Mouse (Mus musculus) liver, embryonic 14.5 days (tissue): ENCODE data around the gene Zfp574. TPM values are rescaled to one million over a fixed set of nuclear protein-coding genes. Genes with fewer than 3 reads are reported as not detected.

ENCODE experiments used
- ATAC-seq: fragments of 200-750 bp; cut with Nextera tagmentation; 2 replicates; pipeline ENCODE4 v1.8.0; 2017; ENCODE audit warnings: moderate number of reproducible peaks, mild to moderate bottlenecking, moderate library complexity; ENCODE audit not compliant: insufficient read depth
- DNase-seq, 3 experiments: peaks; one replicate each; pipeline ENCODE4 v3.0.0-alpha.2; 2012 to 2013; ENCODE audit warnings: low read depth in 3 of 3, low spot score in 3 of 3
- H3K27ac ChIP-seq: fragments of 300-500 bp; sonication (generic); 2 replicates; pipeline ENCODE4 v1.5.1; 2014; ENCODE audit warnings: moderate library complexity, mild to moderate bottlenecking, control low read depth, inconsistent platforms
- H3K27me3 ChIP-seq: fragments of 300-500 bp; sonication (generic); 2 replicates; pipeline ENCODE4 v1.6.1; 2014; ENCODE audit warnings: mild to moderate bottlenecking, low read length, moderate library complexity; ENCODE audit not compliant: control insufficient read depth, insufficient read depth
- H3K36me3 ChIP-seq: fragments of 300-500 bp; sonication (generic); replicated peaks from 2 replicates; pipeline ENCODE4 v1.6.1; 2014; ENCODE audit warnings: low read depth; ENCODE audit not compliant: control insufficient read depth, insufficient read depth
- H3K4me1 ChIP-seq, 2 experiments: fragments of 200-500 bp in 1 of 2; fragments of 300-500 bp in 1 of 2; sonication (generic) in 1 of 2; replicated peaks; 2 replicates each; pipeline ENCODE4 v1.6.1; 2012 to 2014; ENCODE audit warnings: antibody characterized with exemption in 1 of 2, inconsistent platforms in 1 of 2, low read length in 1 of 2; ENCODE audit not compliant: control insufficient read depth in 2 of 2, insufficient read depth in 2 of 2
- H3K4me2 ChIP-seq: fragments of 300-500 bp; sonication (generic); 2 replicates; pipeline ENCODE4 v1.6.1; 2014; ENCODE audit warnings: low read depth, mild to moderate bottlenecking, control low read depth, moderate library complexity
- H3K4me3 ChIP-seq, 2 experiments: fragments of 200-500 bp in 1 of 2; fragments of 300-500 bp in 1 of 2; sonication (generic) in 1 of 2; 2 replicates each; pipeline ENCODE4 v1.5.1; 2012 to 2014; ENCODE audit warnings: low read depth in 2 of 2, low read length in 2 of 2, mild to moderate bottlenecking in 2 of 2, control low read depth in 1 of 2, inconsistent platforms in 1 of 2, moderate library complexity in 1 of 2; ENCODE audit not compliant: insufficient read depth in 1 of 2
- H3K9ac ChIP-seq: fragments of 300-500 bp; sonication (generic); replicated peaks from 2 replicates; pipeline ENCODE4 v1.6.1; 2014; ENCODE audit warnings: mild to moderate bottlenecking, control low read depth, moderate library complexity
- H3K9me3 ChIP-seq: fragments of 300-500 bp; sonication (generic); 2 replicates; pipeline ENCODE4 v1.6.1; 2016; ENCODE audit warnings: low read length, mixed read lengths; ENCODE audit not compliant: control insufficient read depth
- CTCF ChIP-seq: IDR thresholded peaks from 2 replicates; pipeline ENCODE4 v1.5.1; 2016; ENCODE audit warnings: antibody characterized with exemption, low read depth, control low read depth
- EP300 ChIP-seq: IDR thresholded peaks from 2 replicates; pipeline ENCODE4 v1.6.1; 2016; ENCODE audit warnings: antibody characterized with exemption, low read depth
- WGBS: fragments of 180-500 bp; shearing (Covaris S2); extraction: QIAGEN DNeasy Blood & Tissue Kit; methylation state at CpG from one replicate; pipeline ENCODE4 v1.1.7; 2014; ENCODE audit not compliant: insufficient replicate concordance; 5-methylcytosine and 5-hydroxymethylcytosine counted together
- polyA plus RNA-seq, 2 experiments: library from polyadenylated mRNA; depleted of rRNA in 1 of 2; stranded (reverse) in 1 of 2; unstranded in 1 of 2; fragments of >200 nt; fragmentation: Nextera tagmentation in 1 of 2; extraction: Ambion mirVana in 1 of 2; gene quantifications; 2 replicates each; pipeline versions ENCODE4 v1.2.1 to v1.2.3; 2012 to 2014

The Zfp574 gene
- polyA plus RNA-seq, 2 experiments = 6.3 to 6.6 TPM

GRCm38 (mm10) chr7:25068724-25069123, 3.6 kb upstream of the Zfp574 start:
- H3K27ac ChIP-seq = no peak overlapping the region
- no peaks in the 10 kb centered on the region for H3K9me3 ChIP-seq
- no peaks in the 10 kb centered on the region for H3K36me3 ChIP-seq
- DNase-seq = no peak
- no peaks in the 10 kb centered on the region for H3K27me3 ChIP-seq
- WGBS = 24% methylated on average over 2 of the region's 2 CpGs
- TF ChIP-seq EP300 (no peak), CTCF (no peak)
- no peak for ATAC-seq
- H3K4me3 ChIP-seq = no peak overlapping the region
- H3K4me1 ChIP-seq = peaks cover 0 to 7% of the 10 kb centered on the region in 2 experiments; a peak in 2 of 4 replicates
- no peak overlapping the region for H3K9ac ChIP-seq
- H3K4me2 ChIP-seq = no peak overlapping the region

GRCm38 (mm10) chr7:25072716-25073390, 486 bp downstream of the Zfp574 start:
- 2% methylated on average over 14 of the region's 33 CpGs for WGBS
- no peak for DNase-seq
- no peak for TF ChIP-seq CTCF
- TF ChIP-seq EP300 = no peak

GRCm38 (mm10) chr7:25073924-25074323, 1.6 kb downstream of the Zfp574 start:
- WGBS = 77% methylated on average over 8 of the region's 8 CpGs
- Histone ChIP-seq H3K9me3 (no peaks in the 10 kb centered on the region), H3K4me3 (no peak overlapping the region), H3K27ac (no peak overlapping the region), H3K9ac (no peak overlapping the region), H3K4me2 (no peak overlapping the region), H3K36me3 (no peaks in the 10 kb centered on the region), H3K27me3 (no peaks in the 10 kb centered on the region), H3K4me1 (peaks cover 16 to 25% of the 10 kb centered on the region in 2 experiments)
- ATAC-seq (no peak), DNase-seq (no peak)
- TF ChIP-seq CTCF (no peak), EP300 (no peak)

More at GRCm38 (mm10) chr7:25072716-25073390, 486 bp downstream of the Zfp574 start:
- H3K4me3 ChIP-seq = peak overlapping the region; percentile 53 to 70
- H3K27me3 ChIP-seq = no peaks in the 10 kb centered on the region
- H3K27ac ChIP-seq = no peak overlapping the region
- peak overlapping the region; percentile 54 for H3K9ac ChIP-seq
- peak overlapping the region; percentile 75 for H3K4me2 ChIP-seq
- peaks cover 7 to 15% of the 10 kb centered on the region in 2 experiments for H3K4me1 ChIP-seq
- no peaks in the 10 kb centered on the region for H3K9me3 ChIP-seq
- no peak for ATAC-seq
- H3K36me3 ChIP-seq = no peaks in the 10 kb centered on the region

DNA sequence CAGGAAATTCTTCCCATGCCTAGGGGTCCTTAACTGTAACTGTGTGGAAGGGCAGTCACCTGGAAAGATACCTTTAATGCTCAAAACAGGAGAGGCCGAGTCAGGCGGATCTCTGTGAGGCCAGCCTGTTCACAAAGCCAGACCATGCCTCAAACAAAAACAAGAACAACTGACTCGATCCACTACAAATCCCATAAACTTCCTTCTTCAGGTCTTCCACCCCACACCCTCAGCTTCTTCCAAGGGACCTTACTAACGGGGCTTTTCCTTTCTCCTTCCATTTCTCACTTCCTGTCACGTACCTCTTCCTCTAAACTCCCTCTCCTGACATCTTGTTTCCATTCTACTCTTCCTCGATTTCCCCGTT, 3.9 kb downstream of the Zfp574 start:
- no peak for DNase-seq
- 8% methylated on average over 7 of the region's 7 CpGs for whole genome bisulfite sequencing
- peak overlapping the region; percentile 89 for H3K4me2 ChIP-seq
- no peak for ATAC-seq
- peaks cover 16 to 26% of the 10 kb centered on the region in 2 experiments for H3K4me1 ChIP-seq
- H3K27ac ChIP-seq = peak overlapping the region; percentile 82
- no peaks in the 10 kb centered on the region for H3K9me3 ChIP-seq
- H3K9ac ChIP-seq = peak overlapping the region; percentile 92
- H3K4me3 ChIP-seq = peak overlapping the region; percentile 63 to 66
- no peaks in the 10 kb centered on the region for H3K27me3 ChIP-seq
- no peak for TF ChIP-seq CTCF
- H3K36me3 ChIP-seq = peaks cover 20% of the 10 kb centered on the region

- Histone ChIP-seq H3K4me3 (peak overlapping the region; percentile 85 to 88), H3K36me3 (peaks cover 25% of the 10 kb centered on the region), H3K27ac (peak overlapping the region; percentile 82), H3K4me2 (peak overlapping the region; percentile 98), H3K4me1 (peaks cover 16 to 26% of the 10 kb centered on the region in 2 experiments), H3K9ac (peak overlapping the region; percentile 94), H3K9me3 (no peaks in the 10 kb centered on the region), H3K27me3 (no peaks in the 10 kb centered on the region)
- ATAC-seq = peak; percentile 97
- 0 out of 2 replicates have a peak, but pooled peaks have one; percentile 19 for TF ChIP-seq CTCF
- TF ChIP-seq EP300 = peak; percentile 56
- DNase-seq = peak; percentile 98 to 99 (median 99)
- under 1% methylated on average over 56 of the region's 56 CpGs for WGBS
Observed at GRCm38 (mm10) chr7:25076663-25077413, 4.5 kb downstream of the Zfp574 start.
